Mouse (Mus musculus): ENCODE data around the gene Olfr680-ps1. TPM values are rescaled to one million over a fixed set of nuclear protein-coding genes. Genes with fewer than 3 reads are reported as not detected.
"Not testable (repeated sequence)": the region's sequence is repeated elsewhere in the genome, so short reads cannot be mapped to it uniquely, and the experiment has no call there.

Gene Olfr680-ps1
- not detected in 2 replicates for polyA plus RNA-seq (2016; fragmentation: Nextera tagmentation; extraction: Ambion mirVana)

DNA sequence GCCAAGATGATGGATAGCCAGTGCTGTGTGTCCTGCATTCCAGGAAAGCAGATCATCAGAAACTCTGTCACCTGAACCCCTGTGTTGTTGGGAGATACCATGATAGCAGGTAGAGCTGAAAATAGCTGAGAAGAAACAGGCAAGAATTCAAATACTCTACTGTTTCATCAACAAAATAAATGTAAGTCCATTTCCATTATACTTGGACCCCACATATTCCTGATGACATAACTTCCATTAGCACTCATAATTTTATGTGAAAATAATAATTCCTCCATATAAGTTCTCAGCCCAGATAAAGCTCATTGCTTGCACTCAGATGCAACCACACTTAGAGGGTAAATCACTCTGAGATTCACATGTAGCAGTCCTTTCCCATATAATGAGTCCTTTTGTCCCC lies at the start of gene Olfr680-ps1:
Gene Olfr680-ps1, minus strand, starts transcription at position 101 of the 400 bp plus-strand sequence.
- not testable (repeated sequence) for H3K27me3 ChIP-seq (replicated peaks); H3K4me3 ChIP-seq; H3K27ac ChIP-seq (ENCODE audit: poor library complexity, severe bottlenecking); ATAC-seq (ENCODE audit: insufficient number of reproducible peaks, low FRiP score); H3K4me1 ChIP-seq (replicated peaks); H3K36me3 ChIP-seq; H3K4me2 ChIP-seq; H3K9me3 ChIP-seq (replicated peaks); H3K9ac ChIP-seq

DNA sequence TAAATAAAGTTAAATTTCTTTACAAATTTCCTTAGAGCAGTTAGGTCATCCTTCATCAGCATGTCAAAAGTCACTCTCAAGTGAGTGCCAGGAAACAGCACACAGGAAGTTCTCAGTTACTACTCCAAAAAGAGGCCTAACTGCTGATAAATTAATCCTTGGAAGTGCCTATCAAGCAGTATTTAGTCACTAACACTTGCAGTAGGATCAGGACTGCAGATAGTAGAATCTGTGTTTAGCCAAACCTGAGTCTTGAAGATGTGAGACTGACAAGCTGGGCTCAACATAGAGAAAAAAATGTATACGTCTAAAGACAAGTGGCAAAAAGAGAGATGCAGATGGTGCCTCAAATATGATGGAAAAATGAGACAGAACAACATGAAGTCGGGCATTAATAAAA lies 48.7 kb upstream of the Olfr680-ps1 start:
- no peak overlapping the region for H3K4me2 ChIP-seq
- H3K36me3 ChIP-seq = no peaks in the 10 kb centered on the region
- 63% methylated on average over 2 of the region's 2 CpGs for WGBS
- H3K4me1 ChIP-seq (replicated peaks) = no peaks in the 10 kb centered on the region
- H3K27ac ChIP-seq (ENCODE audit: poor library complexity, severe bottlenecking) = no peak overlapping the region
- no peak overlapping the region for H3K4me3 ChIP-seq
- no peaks in the 10 kb centered on the region for H3K9me3 ChIP-seq (replicated peaks)
- no peaks in the 10 kb centered on the region for H3K27me3 ChIP-seq (replicated peaks)
- H3K9ac ChIP-seq = no peak overlapping the region
- ATAC-seq (ENCODE audit: insufficient number of reproducible peaks, low FRiP score) = no peak

DNA sequence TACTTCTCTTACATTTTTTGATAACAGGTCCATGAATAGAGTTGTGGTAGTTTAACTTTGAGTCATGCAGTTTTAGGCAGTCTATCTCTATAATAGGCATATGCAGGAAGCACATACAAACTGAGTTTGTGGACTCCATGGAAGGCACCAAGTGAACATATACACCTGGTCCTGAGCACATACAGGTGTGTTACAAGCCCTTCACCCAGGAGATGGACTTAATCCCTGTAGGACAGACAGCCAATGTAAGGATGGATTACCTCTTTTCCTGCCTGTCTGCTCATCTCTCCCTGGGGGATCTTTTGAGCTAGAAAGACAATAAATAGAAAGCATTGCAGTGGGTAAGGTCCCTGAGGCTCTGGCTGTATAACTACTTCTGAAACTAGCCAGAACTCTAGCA lies 23.9 kb upstream of the Olfr680-ps1 start, which contains the start of gene Olfr681:
Gene Olfr681, plus strand, starts transcription at position 301 of the 400 bp plus-strand sequence.
- H3K4me2 ChIP-seq = no peak within 1 kb of the TSS
- H3K4me3 ChIP-seq = no peak within 1 kb of the TSS
- H3K27ac ChIP-seq (ENCODE audit: poor library complexity, severe bottlenecking) = no peak within 1 kb of the TSS
- no peaks in the 10 kb centered on the region for H3K36me3 ChIP-seq
- no peaks in the 10 kb centered on the region for H3K9me3 ChIP-seq (replicated peaks)
- H3K4me1 ChIP-seq (replicated peaks) = no peaks in the 10 kb centered on the region
- H3K9ac ChIP-seq = no peak within 1 kb of the TSS
- no peak for ATAC-seq (ENCODE audit: insufficient number of reproducible peaks, low FRiP score)
- H3K27me3 ChIP-seq (replicated peaks) = no peaks in the 10 kb centered on the region

DNA sequence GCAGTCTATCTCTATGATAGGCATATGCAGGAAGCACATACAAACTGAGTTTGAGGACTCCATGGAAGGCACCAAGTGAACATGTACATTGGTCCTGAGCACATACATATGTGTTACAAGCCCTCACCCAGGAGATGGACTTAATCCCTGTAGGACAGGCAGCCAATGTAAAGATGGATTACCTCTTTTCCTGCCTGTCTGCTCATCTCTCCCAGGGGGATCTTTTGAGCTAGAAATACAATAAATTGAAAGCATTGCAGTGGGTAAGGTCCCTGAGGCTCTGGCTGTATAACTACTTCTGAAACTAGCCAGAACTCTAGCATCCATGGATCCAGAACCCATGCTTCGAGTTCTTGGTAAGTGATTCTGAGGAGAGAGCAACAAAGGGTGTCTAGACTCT lies 11.7 kb downstream of the Olfr680-ps1 start, which contains the start of gene Olfr679:
Gene Olfr679, plus strand, starts transcription at position 301 of the 400 bp plus-strand sequence.
- H3K4me3 ChIP-seq = no peak within 1 kb of the TSS
- no peak within 1 kb of the TSS for H3K4me2 ChIP-seq
- no peak for ATAC-seq (ENCODE audit: insufficient number of reproducible peaks, low FRiP score)
- H3K36me3 ChIP-seq = no peaks in the 10 kb centered on the region
- no peaks in the 10 kb centered on the region for H3K4me1 ChIP-seq (replicated peaks)
- WGBS = 53% methylated on average over 1 of the region's 1 CpGs
- H3K27me3 ChIP-seq (replicated peaks) = no peaks in the 10 kb centered on the region
- H3K9ac ChIP-seq = no peak within 1 kb of the TSS
- H3K27ac ChIP-seq (ENCODE audit: poor library complexity, severe bottlenecking) = no peak within 1 kb of the TSS
- H3K9me3 ChIP-seq (replicated peaks) = no peaks in the 10 kb centered on the region

DNA sequence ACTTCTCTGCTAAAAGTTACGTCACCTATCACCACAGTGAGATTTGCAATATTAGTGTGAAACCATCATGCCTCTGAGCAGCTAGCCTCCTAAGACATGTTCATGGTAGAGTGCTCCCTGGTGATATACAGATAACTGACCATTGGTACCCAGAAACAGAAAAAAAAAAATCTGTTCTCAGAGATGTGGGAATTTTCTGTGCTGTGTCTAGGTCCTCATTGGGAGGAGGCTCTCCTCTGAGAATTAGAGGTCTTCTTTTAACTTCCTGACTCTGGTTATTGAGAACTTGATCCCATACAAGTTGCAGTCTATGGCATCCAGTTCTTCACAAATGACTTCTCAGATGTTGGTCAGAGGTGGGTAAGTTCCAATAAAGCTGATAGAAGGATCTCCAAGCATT lies 28.4 kb downstream of the Olfr680-ps1 start, which contains the start of gene Olfr678:
Gene Olfr678, plus strand, starts transcription at position 301 of the 400 bp plus-strand sequence.
- 80% methylated on average over 1 of the region's 1 CpGs for WGBS
- no peak within 1 kb of the TSS for H3K9ac ChIP-seq
- no peaks in the 10 kb centered on the region for H3K9me3 ChIP-seq (replicated peaks)
- H3K4me2 ChIP-seq = no peak within 1 kb of the TSS
- H3K4me1 ChIP-seq (replicated peaks) = no peaks in the 10 kb centered on the region
- ATAC-seq (ENCODE audit: insufficient number of reproducible peaks, low FRiP score) = no peak
- H3K4me3 ChIP-seq = no peak within 1 kb of the TSS
- H3K36me3 ChIP-seq = no peaks in the 10 kb centered on the region
- H3K27me3 ChIP-seq (replicated peaks) = no peaks in the 10 kb centered on the region
- H3K27ac ChIP-seq (ENCODE audit: poor library complexity, severe bottlenecking) = no peak within 1 kb of the TSS

DNA sequence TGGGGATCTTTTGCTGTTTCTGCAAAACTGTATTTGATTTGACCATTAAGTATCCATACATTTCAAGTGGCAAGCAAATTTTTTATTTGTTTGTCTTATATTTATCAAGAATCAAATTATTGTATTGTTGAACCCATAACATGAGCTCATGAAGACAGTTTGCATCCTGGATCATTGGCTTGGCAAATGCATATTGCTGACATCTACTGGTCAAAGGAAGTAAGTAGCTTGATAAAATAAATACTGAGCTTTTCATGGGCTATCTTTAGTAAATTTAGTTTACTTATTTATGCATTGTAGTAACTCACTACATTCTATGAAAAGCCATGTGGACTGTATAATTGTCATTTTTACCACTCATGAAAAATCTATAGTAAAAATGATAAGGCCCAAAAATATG lies 33.7 kb downstream of the Olfr680-ps1 start:
- H3K36me3 ChIP-seq = no peaks in the 10 kb centered on the region
- H3K4me1 ChIP-seq (replicated peaks) = no peaks in the 10 kb centered on the region
- H3K9ac ChIP-seq = no peak overlapping the region
- no peak overlapping the region for H3K4me2 ChIP-seq
- H3K4me3 ChIP-seq = no peak overlapping the region
- H3K27ac ChIP-seq (ENCODE audit: poor library complexity, severe bottlenecking) = no peak overlapping the region
- H3K9me3 ChIP-seq (replicated peaks) = no peaks in the 10 kb centered on the region
- no peak for ATAC-seq (ENCODE audit: insufficient number of reproducible peaks, low FRiP score)
- H3K27me3 ChIP-seq (replicated peaks) = no peaks in the 10 kb centered on the region

Other genes starting within 250 kb of the Olfr680-ps1 start
- not detected in 2 replicates for gene Usp17la, start 235.8 kb downstream of the Olfr680-ps1 start, polyA plus RNA-seq (2016; fragmentation: Nextera tagmentation; extraction: Ambion mirVana)
- gene Olfr665, start 214.8 kb downstream of the Olfr680-ps1 start, polyA plus RNA-seq (2016; fragmentation: Nextera tagmentation; extraction: Ambion mirVana) = not detected in 2 replicates
- gene Olfr666, start 196.9 kb downstream of the Olfr680-ps1 start, polyA plus RNA-seq (2016; fragmentation: Nextera tagmentation; extraction: Ambion mirVana) = not detected in 2 replicates
- gene Olfr667, start 171.3 kb downstream of the Olfr680-ps1 start, polyA plus RNA-seq (2016; fragmentation: Nextera tagmentation; extraction: Ambion mirVana) = not detected in 2 replicates
- not detected in 2 replicates for gene Olfr668, start 164.8 kb downstream of the Olfr680-ps1 start, polyA plus RNA-seq (2016; fragmentation: Nextera tagmentation; extraction: Ambion mirVana)
- not detected in 2 replicates for gene Olfr669, start 158.6 kb downstream of the Olfr680-ps1 start, polyA plus RNA-seq (2016; fragmentation: Nextera tagmentation; extraction: Ambion mirVana)
- not detected in 2 replicates for gene Olfr670, start 130.2 kb downstream of the Olfr680-ps1 start, polyA plus RNA-seq (2016; fragmentation: Nextera tagmentation; extraction: Ambion mirVana)
- gene Olfr671, start 113.7 kb downstream of the Olfr680-ps1 start, polyA plus RNA-seq (2016; fragmentation: Nextera tagmentation; extraction: Ambion mirVana) = not detected in 2 replicates
- gene Olfr672, start 90.8 kb downstream of the Olfr680-ps1 start, polyA plus RNA-seq (2016; fragmentation: Nextera tagmentation; extraction: Ambion mirVana) = not detected in 2 replicates
- gene Olfr675, start 64.4 kb downstream of the Olfr680-ps1 start, polyA plus RNA-seq (2016; fragmentation: Nextera tagmentation; extraction: Ambion mirVana) = not detected in 2 replicates
- not detected in 2 replicates for gene Olfr676, start 60.1 kb downstream of the Olfr680-ps1 start, polyA plus RNA-seq (2016; fragmentation: Nextera tagmentation; extraction: Ambion mirVana)
- not detected in 2 replicates for gene Olfr677, start 41.4 kb downstream of the Olfr680-ps1 start, polyA plus RNA-seq (2016; fragmentation: Nextera tagmentation; extraction: Ambion mirVana)
- gene Olfr678, start 28.3 kb downstream of the Olfr680-ps1 start, polyA plus RNA-seq (2016; fragmentation: Nextera tagmentation; extraction: Ambion mirVana) = not detected in 2 replicates
- gene Olfr679, start 11.6 kb downstream of the Olfr680-ps1 start, polyA plus RNA-seq (2016; fragmentation: Nextera tagmentation; extraction: Ambion mirVana) = not detected in 2 replicates
- gene Olfr681, start 24.0 kb upstream of the Olfr680-ps1 start, polyA plus RNA-seq (2016; fragmentation: Nextera tagmentation; extraction: Ambion mirVana) = not detected in 2 replicates
- not detected in 2 replicates for gene Olfr683, start 54.2 kb upstream of the Olfr680-ps1 start, polyA plus RNA-seq (2016; fragmentation: Nextera tagmentation; extraction: Ambion mirVana)
- not detected in 2 replicates for gene Olfr684, start 70.8 kb upstream of the Olfr680-ps1 start, polyA plus RNA-seq (2016; fragmentation: Nextera tagmentation; extraction: Ambion mirVana)
- not detected in 2 replicates for gene Olfr685, start 93.2 kb upstream of the Olfr680-ps1 start, polyA plus RNA-seq (2016; fragmentation: Nextera tagmentation; extraction: Ambion mirVana)
- gene Olfr686, start 114.7 kb upstream of the Olfr680-ps1 start, polyA plus RNA-seq (2016; fragmentation: Nextera tagmentation; extraction: Ambion mirVana) = not detected in 2 replicates
- gene Olfr688, start 195.3 kb upstream of the Olfr680-ps1 start, polyA plus RNA-seq (2016; fragmentation: Nextera tagmentation; extraction: Ambion mirVana) = not detected in 2 replicates
- not detected in 2 replicates for gene Olfr689, start 218.3 kb upstream of the Olfr680-ps1 start, polyA plus RNA-seq (2016; fragmentation: Nextera tagmentation; extraction: Ambion mirVana)
- not detected in 2 replicates for gene Olfr690, start 241.3 kb upstream of the Olfr680-ps1 start, polyA plus RNA-seq (2016; fragmentation: Nextera tagmentation; extraction: Ambion mirVana)
- not detected in 2 replicates for gene Olfr691, start 249.5 kb upstream of the Olfr680-ps1 start, polyA plus RNA-seq (2016; fragmentation: Nextera tagmentation; extraction: Ambion mirVana)

Measured in heart, embryonic 12.5 days (tissue).